Mouse (Mus musculus): ENCODE results near the gene Stim1.
A peak's percentile ranks its signal among the peaks of the same experiment; 100 is the strongest.

Stim1 gene

DNA sequence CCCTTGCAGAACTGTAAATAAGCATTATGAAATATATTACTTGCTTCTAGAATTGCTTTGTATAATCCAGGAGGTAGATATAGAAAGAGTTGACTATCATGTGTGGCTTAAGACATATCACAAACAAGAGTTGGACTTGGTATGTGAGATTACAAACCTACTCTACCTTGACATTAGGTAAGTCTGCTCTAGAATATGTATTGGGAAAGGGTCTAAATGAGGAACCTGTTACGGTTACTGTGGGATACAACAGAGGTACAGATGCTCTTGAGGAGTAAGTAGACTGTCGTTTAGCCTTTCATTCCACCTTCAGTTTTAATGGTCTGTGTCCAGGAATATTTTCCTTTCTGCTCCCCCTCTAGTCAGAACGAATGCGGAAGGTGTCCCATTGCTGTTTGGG is 34.9 kb downstream of the Stim1 start:
- no peak for DNase-seq (ENCODE audit: low read depth, low spot score)

GRCm38 (mm10) chr7:102305596-102305995 is 38.0 kb downstream of the Stim1 start:
- DNase-seq (ENCODE audit: low read depth, low spot score): no peak

- DNase-seq (ENCODE audit: low read depth, low spot score): no peak
These were observed 42.7 kb downstream of the Stim1 start for GRCm38 (mm10) chr7:102310266-102310665.

- peak; percentile 26 for DNase-seq (ENCODE audit: low read depth, low spot score)
These were observed 43.2 kb downstream of the Stim1 start for GRCm38 (mm10) chr7:102310821-102311220.

DNA sequence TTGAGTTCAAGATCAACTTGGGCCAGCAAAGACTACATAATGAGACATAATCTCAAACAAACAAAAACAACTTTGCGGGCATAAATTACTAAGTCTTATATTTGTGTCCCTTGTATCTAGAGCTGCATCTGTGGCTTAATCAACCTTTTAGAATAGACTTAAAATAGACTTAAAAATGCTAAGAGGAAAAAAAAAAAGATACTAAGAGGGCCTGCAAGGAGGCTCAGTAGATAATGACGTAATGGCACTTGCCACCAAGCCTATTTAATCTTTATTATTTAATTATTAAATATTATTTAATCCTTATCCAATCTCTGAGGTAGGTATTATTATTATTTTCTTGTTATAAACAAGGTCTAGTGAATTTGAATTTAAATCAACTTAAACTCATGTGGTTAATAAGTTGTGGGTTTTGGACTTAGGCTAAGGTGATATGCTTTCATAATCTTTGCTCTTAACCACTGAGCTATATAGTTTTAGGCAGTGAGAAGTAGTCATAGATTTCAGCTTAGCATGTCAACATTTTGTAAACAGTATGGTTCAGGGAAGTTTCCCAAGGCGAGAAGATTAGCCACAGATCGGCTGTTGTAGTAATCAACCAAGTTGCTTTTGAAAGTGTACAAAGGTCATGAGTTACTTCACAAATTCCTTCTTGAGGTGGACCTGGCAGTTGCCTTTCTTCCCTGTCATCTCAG is 45.4 kb downstream of the Stim1 start:
- DNase-seq (ENCODE audit: low read depth, low spot score): no peak

DNA sequence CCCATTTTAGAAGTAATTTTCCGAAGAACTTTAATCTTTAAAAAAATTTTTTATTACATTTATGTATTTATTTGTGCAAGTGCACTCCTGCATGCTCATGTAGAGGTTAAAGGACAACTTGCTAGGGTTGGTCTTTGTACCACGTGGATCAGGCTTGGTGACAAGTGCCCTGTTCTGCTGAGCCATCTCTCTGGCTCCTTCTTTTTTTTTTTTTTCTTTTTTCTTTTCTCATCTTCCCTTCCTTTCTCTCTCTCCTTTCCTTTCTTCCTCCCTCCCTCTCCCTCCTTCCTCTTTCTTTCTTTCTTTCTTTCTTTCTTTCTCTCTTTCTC is 45.9 kb downstream of the Stim1 start:
- DNase-seq (ENCODE audit: low read depth, low spot score): no peak

GRCm38 (mm10) chr7:102314107-102314506 is 46.5 kb downstream of the Stim1 start:
- no peak for DNase-seq (ENCODE audit: low read depth, low spot score)

GRCm38 (mm10) chr7:102314908-102315307 is 47.3 kb downstream of the Stim1 start:
- no peak for DNase-seq (ENCODE audit: low read depth, low spot score)

DNA sequence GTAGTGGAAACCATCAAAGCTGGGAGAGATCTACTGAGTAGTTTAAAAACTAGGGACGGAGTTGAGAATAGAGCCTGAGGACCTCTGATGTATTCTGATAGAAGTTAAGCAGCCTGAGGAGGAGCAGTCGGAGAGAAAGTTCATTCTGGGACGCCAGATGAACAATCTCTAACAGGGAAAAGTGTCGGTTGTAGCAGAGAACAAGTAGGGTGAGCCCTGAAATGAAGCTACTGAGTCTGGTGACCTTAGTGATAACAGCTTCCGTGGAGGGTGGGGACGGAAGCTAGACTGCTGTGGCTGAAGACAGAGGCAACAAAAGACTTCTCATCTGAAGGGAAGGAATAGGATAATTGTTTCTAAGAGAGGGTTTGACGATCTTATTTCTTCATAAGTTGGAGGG is 47.8 kb downstream of the Stim1 start:
- no peak for DNase-seq (ENCODE audit: low read depth, low spot score)

DNA sequence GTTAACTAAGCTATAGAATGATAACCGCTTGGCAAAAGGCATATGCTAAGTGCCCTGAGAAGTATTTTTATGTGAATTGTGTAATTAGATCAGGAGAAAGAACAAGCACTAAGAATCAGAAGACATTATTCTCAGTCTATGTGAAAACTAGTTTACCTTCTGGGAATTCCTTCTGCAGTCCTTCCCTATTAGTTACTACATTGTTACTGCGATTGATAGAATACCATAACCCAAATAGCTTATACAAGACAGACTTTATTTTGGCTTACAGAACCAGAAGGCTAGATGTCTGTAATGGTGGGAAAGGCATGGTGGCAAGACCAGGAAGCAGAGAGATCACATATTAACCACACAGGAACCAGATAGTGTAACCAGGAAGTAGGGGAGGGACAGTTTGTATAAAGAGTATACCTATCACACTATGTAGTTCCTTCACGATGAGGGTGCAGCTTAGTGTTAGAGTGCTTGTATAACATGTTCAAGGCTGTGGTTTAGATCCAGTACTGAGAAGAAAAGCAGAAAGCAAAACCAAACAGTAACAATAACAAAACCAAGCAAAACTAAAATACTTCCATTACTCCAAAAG is 50.1 kb downstream of the Stim1 start:
- DNase-seq (ENCODE audit: low read depth, low spot score): no peak

DNA sequence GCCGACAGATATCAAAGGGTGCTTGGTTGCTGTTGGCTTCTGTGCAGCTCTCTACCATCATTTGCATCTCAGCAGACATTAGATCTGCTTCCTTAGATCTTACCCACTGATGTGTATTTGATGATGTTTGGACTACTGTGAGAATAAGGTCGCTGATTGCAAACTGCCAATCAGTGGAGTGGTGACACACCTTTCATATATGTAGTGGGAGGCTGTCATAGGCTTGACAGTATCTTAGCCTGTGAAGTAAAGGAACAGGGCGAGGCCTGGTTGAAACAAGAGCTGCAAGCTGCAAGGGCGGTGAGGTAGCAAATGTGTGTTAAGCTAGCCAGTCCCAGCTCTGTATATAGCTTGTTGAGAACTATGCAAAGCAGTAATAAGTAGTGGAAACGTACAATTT is 54.5 kb downstream of the Stim1 start:
- no peak for DNase-seq (ENCODE audit: low read depth, low spot score)

DNA sequence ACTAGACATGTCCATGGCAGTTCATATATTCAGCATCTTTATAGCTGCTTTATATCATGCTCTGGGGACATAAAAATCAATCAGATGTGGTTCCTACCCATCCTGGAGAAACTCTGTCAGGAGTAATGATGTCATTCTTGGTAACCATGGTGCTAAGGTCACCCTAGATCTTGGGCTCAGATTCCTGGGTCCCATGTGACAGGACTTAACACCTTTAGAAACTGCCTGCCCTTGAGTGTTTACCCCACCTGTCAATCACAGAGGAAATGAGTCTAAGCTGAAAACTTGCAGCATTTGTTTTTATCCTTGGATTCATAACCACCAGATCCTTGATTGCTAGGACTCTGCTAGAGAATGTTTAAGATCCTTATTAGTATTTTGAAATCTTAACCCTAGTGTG is 58.7 kb downstream of the Stim1 start:
- DNase-seq (ENCODE audit: low read depth, low spot score): peak; percentile 52

GRCm38 (mm10) chr7:102330270-102330669 is 62.7 kb downstream of the Stim1 start:
- no peak for DNase-seq (ENCODE audit: low read depth, low spot score)

- DNase-seq (ENCODE audit: low read depth, low spot score): no peak
These were observed 63.9 kb downstream of the Stim1 start for GRCm38 (mm10) chr7:102331476-102331875.

GRCm38 (mm10) chr7:102333741-102334140 is 66.1 kb downstream of the Stim1 start:
- DNase-seq (ENCODE audit: low read depth, low spot score): no peak

- DNase-seq (ENCODE audit: low read depth, low spot score): no peak
These were observed 69.7 kb downstream of the Stim1 start for GRCm38 (mm10) chr7:102337326-102337725.

- DNase-seq (ENCODE audit: low read depth, low spot score): peak; percentile 60
These were observed 70.3 kb downstream of the Stim1 start for GRCm38 (mm10) chr7:102337898-102338297.

GRCm38 (mm10) chr7:102338956-102339355 is 71.3 kb downstream of the Stim1 start:
- DNase-seq (ENCODE audit: low read depth, low spot score): no peak

DNA sequence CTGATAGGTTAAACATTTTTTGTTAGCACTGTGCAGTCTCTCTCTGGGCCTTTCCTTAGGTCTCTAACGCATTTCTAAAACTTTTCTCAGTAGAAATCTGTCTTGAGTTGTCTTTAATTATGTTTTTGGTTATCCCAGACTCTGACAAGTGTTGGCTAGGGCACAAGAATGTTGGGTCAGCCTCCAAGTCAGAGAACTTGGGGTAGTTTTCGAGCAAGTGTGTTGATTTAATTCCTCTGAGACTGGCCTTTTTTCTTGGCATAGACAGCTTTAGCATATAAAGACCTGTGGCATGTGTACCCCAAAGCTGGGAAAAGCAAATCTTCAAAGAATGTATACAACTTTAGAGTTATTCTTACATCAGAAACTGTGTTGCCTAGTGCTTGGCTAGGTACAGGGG is 78.3 kb downstream of the Stim1 start:
- peak; percentile 38 for DNase-seq (ENCODE audit: low read depth, low spot score)

GRCm38 (mm10) chr7:102347327-102347726 is 79.7 kb downstream of the Stim1 start:
- no peak for DNase-seq (ENCODE audit: low read depth, low spot score)

GRCm38 (mm10) chr7:102348681-102349080 is 81.1 kb downstream of the Stim1 start:
- DNase-seq (ENCODE audit: low read depth, low spot score): peak; percentile 53

- no peak for DNase-seq (ENCODE audit: low read depth, low spot score)
These were observed 81.6 kb downstream of the Stim1 start for GRCm38 (mm10) chr7:102349236-102349635.

DNA sequence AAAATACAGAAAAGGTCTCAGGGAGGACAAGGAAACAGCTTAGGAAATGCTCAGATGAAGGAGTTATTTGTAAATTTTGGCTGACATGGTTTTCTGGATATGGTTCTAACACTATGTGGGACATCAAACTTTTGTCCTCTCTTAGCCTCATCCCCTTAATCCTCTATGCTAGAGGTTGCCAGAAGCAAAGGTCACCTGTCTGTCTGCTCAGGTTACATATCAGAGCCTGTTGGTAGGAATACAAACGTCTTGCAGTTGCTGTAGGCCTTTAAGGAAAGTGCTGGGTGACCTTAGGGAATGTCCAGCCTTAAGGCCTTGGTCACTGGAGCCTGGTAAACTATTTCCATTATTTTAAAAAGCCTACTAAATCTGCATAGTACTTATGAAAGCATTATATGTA is 85.8 kb downstream of the Stim1 start:
- peak; percentile 69 for DNase-seq (ENCODE audit: low read depth, low spot score)

GRCm38 (mm10) chr7:102358124-102358523 is 90.5 kb downstream of the Stim1 start:
- DNase-seq (ENCODE audit: low read depth, low spot score): no peak
